Mouse (Mus musculus): ENCODE measurements around the gene Tnfrsf1a. TPM values are rescaled to one million over a fixed set of nuclear protein-coding genes. Genes with fewer than 3 reads are reported as not detected.

Tnfrsf1a gene
- polyA plus RNA-seq, 1 experiment from 2014 or later = 67.6 TPM

DNA sequence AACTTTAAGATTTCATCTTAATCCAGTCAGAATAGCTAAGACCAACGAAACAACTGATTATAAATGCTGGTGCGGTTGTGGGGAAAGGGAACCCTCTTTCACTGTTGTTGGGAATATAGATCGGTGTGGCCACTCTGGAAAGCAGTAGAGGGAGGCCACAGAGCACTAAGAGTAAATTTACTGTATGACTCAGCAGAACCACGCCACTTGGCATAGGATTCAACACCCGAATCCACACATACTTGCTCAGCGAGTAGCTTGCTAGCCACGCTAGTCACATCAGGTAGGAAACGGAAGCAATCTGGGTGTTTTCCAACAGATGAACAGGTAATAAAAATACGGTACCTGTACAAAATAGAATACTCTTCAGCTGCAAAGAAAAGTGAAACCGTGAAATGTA, 58.5 kb downstream of the Tnfrsf1a start:
- H3K27ac ChIP-seq = no peak overlapping the region
- H3K9ac ChIP-seq = no peak overlapping the region
- no peaks in the 10 kb centered on the region for H3K4me1 ChIP-seq
- H3K27me3 ChIP-seq (replicated peaks) = no peaks in the 10 kb centered on the region
- ATAC-seq (ENCODE audit: insufficient read depth, low FRiP score, low read depth) = no peak
- no peaks in the 10 kb centered on the region for H3K9me3 ChIP-seq
- WGBS = 81% methylated on average over 10 of the region's 10 CpGs
- no peaks in the 10 kb centered on the region for H3K36me3 ChIP-seq
- H3K4me2 ChIP-seq = no peak overlapping the region
- no peak overlapping the region for H3K4me3 ChIP-seq (replicated peaks)

- Histone ChIP-seq H3K27me3 (replicated peaks) (no peaks in the 10 kb centered on the region), H3K36me3 (no peaks in the 10 kb centered on the region), H3K9ac (no peak overlapping the region), H3K4me3 (replicated peaks) (no peak overlapping the region), H3K9me3 (no peaks in the 10 kb centered on the region), H3K27ac (no peak overlapping the region), H3K4me2 (no peak overlapping the region), H3K4me1 (no peaks in the 10 kb centered on the region)
- ATAC-seq (ENCODE audit: insufficient read depth, low FRiP score, low read depth) = no peak
- 58% methylated on average over 11 of the region's 11 CpGs for WGBS
Observed at GRCm38 (mm10) chr6:125410551-125410950, 61.4 kb downstream of the Tnfrsf1a start.

DNA sequence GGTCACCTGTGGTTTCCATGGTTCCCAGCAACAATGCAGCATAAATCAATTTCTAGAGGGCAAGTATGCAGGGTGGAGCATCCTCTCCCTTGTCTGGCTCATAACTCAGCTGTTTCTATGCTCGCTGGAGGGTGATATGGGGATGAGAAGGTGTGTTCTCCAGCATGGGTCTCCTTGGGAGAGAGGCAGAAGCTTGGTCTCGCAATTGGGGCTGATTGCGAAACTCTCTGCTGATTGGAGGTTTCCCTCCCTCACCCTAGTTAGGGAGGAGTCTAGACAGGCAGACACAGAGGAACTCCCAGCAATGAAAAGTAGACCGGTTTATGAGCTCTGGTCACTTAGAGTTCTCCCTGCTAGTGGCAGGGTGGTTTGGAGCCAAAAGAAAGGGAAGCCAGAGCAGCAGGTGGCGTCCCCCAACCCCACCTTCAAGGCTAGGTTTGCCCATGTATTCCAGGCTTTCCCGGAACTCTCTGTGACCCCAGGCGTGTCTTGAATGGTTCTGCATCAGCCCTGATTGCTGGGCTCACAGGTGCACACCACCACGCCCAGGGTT, 61.9 kb downstream of the Tnfrsf1a start:
- Histone ChIP-seq H3K4me2 (no peak overlapping the region), H3K27ac (no peak overlapping the region), H3K9ac (no peak overlapping the region), H3K9me3 (no peaks in the 10 kb centered on the region), H3K4me3 (replicated peaks) (no peak overlapping the region), H3K4me1 (no peaks in the 10 kb centered on the region), H3K36me3 (no peaks in the 10 kb centered on the region), H3K27me3 (replicated peaks) (no peaks in the 10 kb centered on the region)
- peak; percentile 53; the same call in 1 of the 2 replicates for ATAC-seq (ENCODE audit: insufficient read depth, low FRiP score, low read depth)
- 34% methylated on average over 8 of the region's 8 CpGs for WGBS

GRCm38 (mm10) chr6:125411661-125412060, 62.5 kb downstream of the Tnfrsf1a start:
- Histone ChIP-seq H3K4me1 (no peaks in the 10 kb centered on the region), H3K4me2 (no peak overlapping the region), H3K27me3 (replicated peaks) (no peaks in the 10 kb centered on the region), H3K4me3 (replicated peaks) (no peak overlapping the region), H3K36me3 (no peaks in the 10 kb centered on the region), H3K9ac (no peak overlapping the region), H3K9me3 (no peaks in the 10 kb centered on the region), H3K27ac (no peak overlapping the region)
- ATAC-seq (ENCODE audit: insufficient read depth, low FRiP score, low read depth) = no peak
- 90% methylated on average over 6 of the region's 6 CpGs for WGBS

Other genes with a start within 250 kb of the Tnfrsf1a start
- gene Nop2, start 217.5 kb upstream of the Tnfrsf1a start, polyA plus RNA-seq (2015; fragmentation: Nextera tagmentation; extraction: Ambion mirVana) = 55.6 and 60.1 TPM in 2 replicates
- 8.2 and 9.0 TPM in 2 replicates for gene Iffo1, start 204.1 kb upstream of the Tnfrsf1a start, polyA plus RNA-seq (2015; fragmentation: Nextera tagmentation; extraction: Ambion mirVana)
- 1,509 and 1,865 TPM in 2 replicates for gene Gapdh, start 182.9 kb upstream of the Tnfrsf1a start, polyA plus RNA-seq (2015; fragmentation: Nextera tagmentation; extraction: Ambion mirVana)
- gene Ncapd2, start 157.7 kb upstream of the Tnfrsf1a start, polyA plus RNA-seq (2015; fragmentation: Nextera tagmentation; extraction: Ambion mirVana) = 107 and 108 TPM in 2 replicates
- gene Mrpl51, start 157.6 kb upstream of the Tnfrsf1a start, polyA plus RNA-seq (2015; fragmentation: Nextera tagmentation; extraction: Ambion mirVana) = 231 and 236 TPM in 2 replicates
- gene Vamp1, start 133.8 kb upstream of the Tnfrsf1a start, polyA plus RNA-seq (2015; fragmentation: Nextera tagmentation; extraction: Ambion mirVana) = 6.0 and 6.3 TPM in 2 replicates
- gene Tapbpl, start 117.5 kb upstream of the Tnfrsf1a start, polyA plus RNA-seq (2015; fragmentation: Nextera tagmentation; extraction: Ambion mirVana) = 8.0 and 8.8 TPM in 2 replicates
- 2.2 and 2.5 TPM in 2 replicates for gene Cd27, start 112.4 kb upstream of the Tnfrsf1a start, polyA plus RNA-seq (2015; fragmentation: Nextera tagmentation; extraction: Ambion mirVana)
- 0.12 TPM in 2 replicates for gene Tuba3a, start 63.3 kb upstream of the Tnfrsf1a start, polyA plus RNA-seq (2015; fragmentation: Nextera tagmentation; extraction: Ambion mirVana)
- gene Ltbr, start 35.5 kb upstream of the Tnfrsf1a start, polyA plus RNA-seq (2015; fragmentation: Nextera tagmentation; extraction: Ambion mirVana) = 62.7 and 64.5 TPM in 2 replicates
- 3.1 and 3.8 TPM in 2 replicates for gene Scnn1a, start 28.7 kb upstream of the Tnfrsf1a start, polyA plus RNA-seq (2015; fragmentation: Nextera tagmentation; extraction: Ambion mirVana)
- 3.1 and 3.9 TPM in 2 replicates for gene Plekhg6, start 31.4 kb downstream of the Tnfrsf1a start, polyA plus RNA-seq (2015; fragmentation: Nextera tagmentation; extraction: Ambion mirVana)
- 285 and 317 TPM in 2 replicates for gene Cd9, start 145.4 kb downstream of the Tnfrsf1a start, polyA plus RNA-seq (2015; fragmentation: Nextera tagmentation; extraction: Ambion mirVana)
- gene Vwf, start 197.4 kb downstream of the Tnfrsf1a start, polyA plus RNA-seq (2015; fragmentation: Nextera tagmentation; extraction: Ambion mirVana) = 5.7 and 6.6 TPM in 2 replicates

Data from stomach, embryonic 15.5 days (tissue).